ENCODE assay signal across 8 mouse cellular contexts in genomic region chr12:69582613-69583269, GRCm38 (mm10). TPM values are rescaled to one million over a fixed set of nuclear protein-coding genes. Genes with fewer than 3 reads are reported as not detected.
DNase-seq lines count a peak whose midpoint lies in the region; ATAC-seq and TF ChIP-seq lines count a peak whose summit lies in the region.

Gene Vcpkmt, minus strand, starts transcription at chr12:69583028.

- DNase-seq in 3T3-L1 (ENCODE audit: low read depth, low spot score), result peak; percentile 95
- DNase-seq in adrenal gland, postnatal 4 days (ENCODE audit: low spot score in 2 of 2), result peak; percentile 57 to 73
- peak; percentile 96 for DNase-seq in embryonic facial prominence, embryonic 14.5 days (ENCODE audit: low spot score)
- peak; percentile 85 for DNase-seq in heart, adult 8-10 months (ENCODE audit: low spot score)
- peak; percentile 87 for DNase-seq in kidney, adult 9 months
- DNase-seq in limb, embryonic 14.5 days (ENCODE audit: low spot score), result peak; percentile 91
- peak; percentile 93 for DNase-seq in midbrain, postnatal 0 days (ENCODE audit: low spot score)
- DNase-seq in spleen, postnatal 14 days (ENCODE audit: low spot score in 2 of 2), result peak; percentile 79 to 83

- H3K27me3 ChIP-seq in embryonic facial prominence, embryonic 14.5 days (replicated peaks; ENCODE audit: control insufficient read depth, insufficient read depth, low read length), result no peaks in the 10 kb centered on the region
- no peaks in the 10 kb centered on the region for H3K27me3 ChIP-seq in limb, embryonic 14.5 days (ENCODE audit: control insufficient read depth, insufficient read depth, low read length)
- no peaks in the 10 kb centered on the region for H3K27me3 ChIP-seq in midbrain, postnatal 0 days (ENCODE audit: insufficient read depth, low read length)

- H3K36me3 ChIP-seq in embryonic facial prominence, embryonic 14.5 days (ENCODE audit: control insufficient read depth, insufficient read depth, low read length), result peaks cover 43% of the 10 kb centered on the region
- peaks cover 54% of the 10 kb centered on the region for H3K36me3 ChIP-seq in limb, embryonic 14.5 days (ENCODE audit: control insufficient read depth, insufficient read depth, low read length)
- peaks cover 34% of the 10 kb centered on the region for H3K36me3 ChIP-seq in midbrain, postnatal 0 days (ENCODE audit: insufficient read depth, low read length)

- H3K9me3 ChIP-seq in embryonic facial prominence, embryonic 14.5 days (ENCODE audit: control insufficient read depth, low read length), result no peaks in the 10 kb centered on the region
- no peaks in the 10 kb centered on the region for H3K9me3 ChIP-seq in limb, embryonic 14.5 days (ENCODE audit: control insufficient read depth, low read length)
- no peaks in the 10 kb centered on the region for H3K9me3 ChIP-seq in midbrain, postnatal 0 days (ENCODE audit: low read length)

- peak within 1 kb of the TSS; percentile 66 for H3K4me3 ChIP-seq in embryonic facial prominence, embryonic 14.5 days (ENCODE audit: low read depth, low read length)
- H3K4me3 ChIP-seq in limb, embryonic 14.5 days (replicated peaks; ENCODE audit: low read length), result peak within 1 kb of the TSS; percentile 88
- H3K4me3 ChIP-seq in midbrain, postnatal 0 days (ENCODE audit: low read depth, low read length), result peak within 1 kb of the TSS; percentile 85

- no peaks in the 10 kb centered on the region; the same call in 1 of the 2 replicates for H3K4me1 ChIP-seq in embryonic facial prominence, embryonic 14.5 days (ENCODE audit: control insufficient read depth, insufficient read depth, low read length)
- peaks cover 12% of the 10 kb centered on the region; the same call in 1 of the 2 replicates for H3K4me1 ChIP-seq in limb, embryonic 14.5 days (ENCODE audit: control insufficient read depth, insufficient read depth, low read length)
- H3K4me1 ChIP-seq in midbrain, postnatal 0 days (ENCODE audit: insufficient read depth, low read length), result no peaks in the 10 kb centered on the region

- H3K9ac ChIP-seq in embryonic facial prominence, embryonic 14.5 days (ENCODE audit: low read depth, low read length), result peak within 1 kb of the TSS; percentile 79
- H3K9ac ChIP-seq in limb, embryonic 14.5 days (ENCODE audit: low read depth, low read length, severe bottlenecking), result peak within 1 kb of the TSS; percentile 90
- H3K9ac ChIP-seq in midbrain, postnatal 0 days (replicated peaks; ENCODE audit: low read length, poor library complexity, severe bottlenecking), result peak within 1 kb of the TSS; percentile 71

- H3K27ac ChIP-seq in embryonic facial prominence, embryonic 14.5 days (replicated peaks; ENCODE audit: low read depth, low read length), result peak within 1 kb of the TSS; percentile 64
- peak within 1 kb of the TSS; percentile 76 for H3K27ac ChIP-seq in limb, embryonic 14.5 days (replicated peaks; ENCODE audit: low read depth, low read length)
- peak within 1 kb of the TSS; percentile 78 for H3K27ac ChIP-seq in midbrain, postnatal 0 days (ENCODE audit: low read depth, low read length)

- H3K4me2 ChIP-seq in embryonic facial prominence, embryonic 14.5 days (ENCODE audit: low read depth, low read length), result peak within 1 kb of the TSS; percentile 56
- peak within 1 kb of the TSS; percentile 62 for H3K4me2 ChIP-seq in limb, embryonic 14.5 days (replicated peaks; ENCODE audit: low read depth, low read length, severe bottlenecking)
- H3K4me2 ChIP-seq in midbrain, postnatal 0 days (ENCODE audit: low read depth, low read length, poor library complexity, severe bottlenecking), result peak within 1 kb of the TSS; percentile 61

- TF ChIP-seq CTCF in midbrain, postnatal 0 days (IDR thresholded peaks at IDR 0.05), result no peak

- ATAC-seq in embryonic facial prominence, embryonic 14.5 days (ENCODE audit: low read depth), result peak; percentile 97
- ATAC-seq in limb, embryonic 14.5 days (ENCODE audit: low FRiP score, low read depth), result peak; percentile 93
- peak; percentile 92 for ATAC-seq in midbrain, postnatal 0 days (ENCODE audit: low FRiP score)

- WGBS in embryonic facial prominence, embryonic 14.5 days, result under 1% methylated on average over 45 of the region's 56 CpGs
- 1% methylated on average over 50 of the region's 56 CpGs for WGBS in limb, embryonic 14.5 days
- WGBS in midbrain, postnatal 0 days, result under 1% methylated on average over 56 of the region's 56 CpGs

- TF ChIP-seq POLR2A in limb, embryonic 14.5 days (IDR thresholded peaks at IDR 0.05; ENCODE audit: borderline replicate concordance, extremely low read depth, insufficient read depth, insufficient read length), result peak; percentile 88; the same call in 1 of the 2 replicates

RNA-seq across cellular contexts. Expression of gene Vcpkmt, which starts in this region (rescaled TPM):
- total RNA-seq in adrenal gland, postnatal 4 days (2021), result 10 to 100 TPM; 12.4 to 14.2 TPM
- polyA plus RNA-seq in embryonic facial prominence, embryonic 14.5 days (2014; fragmentation: Nextera tagmentation; extraction: Ambion mirVana), result 20.9 and 22.9 TPM in 2 replicates
- 1 to 10 TPM; 2.7 to 3.7 (median 3.3) TPM for total RNA-seq in heart, adult 8-10 months (2022)
- 15.1 and 21.3 TPM in 2 replicates for polyA plus RNA-seq in limb, embryonic 14.5 days (2012; rRNA removed)
- polyA plus RNA-seq in limb, embryonic 14.5 days (2014; fragmentation: Nextera tagmentation; extraction: Ambion mirVana), result 28.2 and 29.3 TPM in 2 replicates
- 7.5 and 9.4 TPM in 2 replicates for total RNA-seq in midbrain, postnatal 0 days (2014; rRNA removed)
- 32.2 and 32.5 TPM in 2 replicates for polyA plus RNA-seq in midbrain, postnatal 0 days (2015; fragmentation: Nextera tagmentation; extraction: Ambion mirVana)

Comparison
In these comparisons a context has a peak if more than half of its experiments do, and no peak if none do; other contexts are left out.
1. Peak in every context shown above with its lines: DNase-seq, ATAC-seq, H3K4me3 ChIP-seq and H3K27ac ChIP-seq.